Mouse (Mus musculus) cortical plate, adult 2 months (tissue): Measurements from ENCODE around the gene Btrc. TPM values are rescaled to one million over a fixed set of nuclear protein-coding genes. Genes with fewer than 3 reads are reported as not detected.

ENCODE experiments used
- H3K27ac ChIP-seq: fragments of 200-500 bp; 2 replicates; pipeline ENCODE4 v1.5.1; 2012; ENCODE audit warnings: low read length, control low read depth, inconsistent platforms; ENCODE audit not compliant: insufficient read depth
- H3K4me1 ChIP-seq: fragments of 200-500 bp; 2 replicates; pipeline ENCODE4 v1.6.1; 2011; ENCODE audit warnings: low read length; ENCODE audit not compliant: control insufficient read depth, insufficient read depth
- H3K4me3 ChIP-seq: fragments of 200-500 bp; 2 replicates; pipeline ENCODE4 v1.5.1; 2011; ENCODE audit warnings: mild to moderate bottlenecking, low read length, control low read depth; ENCODE audit not compliant: insufficient read depth
- CTCF ChIP-seq: fragments of 200-500 bp; IDR thresholded peaks from 2 replicates; pipeline ENCODE4 v1.5.1; 2011; ENCODE audit warnings: mild to moderate bottlenecking, control low read depth, low read length; ENCODE audit not compliant: insufficient read depth; ENCODE audit errors: extremely low read depth
- POLR2A ChIP-seq: fragments of 200-500 bp; IDR thresholded peaks from 2 replicates; pipeline ENCODE4 v1.6.1; 2011; ENCODE audit warnings: mild to moderate bottlenecking, low read length, control low read depth; ENCODE audit not compliant: insufficient read depth; ENCODE audit errors: extremely low read depth
- polyA plus RNA-seq: library from polyadenylated mRNA; depleted of rRNA; stranded (reverse); fragments of >200 nt; gene quantifications from 2 replicates; pipeline ENCODE4 v1.2.3, GENCODE M21; 2012

Btrc gene
- polyA plus RNA-seq, 1 experiment, result 70.8 TPM

DNA sequence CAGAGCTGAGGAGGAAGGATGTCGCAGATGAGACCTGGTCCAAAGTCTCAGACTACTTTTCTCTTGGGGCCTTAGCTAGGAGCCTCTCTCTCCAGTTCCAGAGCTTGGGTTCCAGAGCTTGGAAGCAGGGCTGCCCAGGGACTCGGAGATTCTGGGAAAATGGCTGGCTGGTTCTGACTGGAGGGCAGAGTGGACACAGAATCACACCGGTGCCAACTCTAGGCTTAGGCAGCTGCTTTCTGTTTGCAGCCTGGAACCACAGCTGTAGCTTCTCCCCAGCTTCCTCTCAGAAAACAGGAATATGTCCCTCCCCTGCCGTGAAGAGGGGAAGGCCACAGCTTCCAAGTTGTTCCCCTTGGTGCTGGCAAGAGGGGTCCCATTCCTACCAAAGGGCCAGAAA lies 186.4 kb downstream of the Btrc start:
- Histone ChIP-seq H3K4me1 (no peaks in the 10 kb centered on the region), H3K27ac (no peak overlapping the region), H3K4me3 (no peak overlapping the region)
- TF ChIP-seq POLR2A (no peak), CTCF (no peak)

DNA sequence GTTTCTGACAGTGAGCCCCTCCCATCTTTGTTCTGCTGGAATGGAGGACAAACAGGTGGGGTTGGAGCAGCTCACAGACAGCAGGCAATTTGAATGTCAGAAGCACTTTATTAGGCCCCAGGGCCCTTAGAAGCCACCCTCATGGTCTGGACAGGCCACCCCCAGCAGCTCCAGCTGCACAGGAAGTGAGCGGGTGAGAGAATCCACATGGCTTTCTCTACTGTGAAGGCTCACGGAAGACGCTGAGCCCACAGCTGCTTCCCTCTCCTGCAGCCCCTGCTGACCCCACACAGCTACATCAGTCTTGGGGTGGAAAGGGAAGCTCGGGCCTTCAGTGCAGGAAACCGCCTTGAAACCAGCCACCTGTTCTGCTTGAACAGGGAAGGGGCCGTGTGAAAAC lies 188.7 kb downstream of the Btrc start:
- H3K27ac ChIP-seq, result no peak overlapping the region
- no peaks in the 10 kb centered on the region for H3K4me1 ChIP-seq
- no peak overlapping the region for H3K4me3 ChIP-seq
- no peak for TF ChIP-seq CTCF
- TF ChIP-seq POLR2A, result no peak

DNA sequence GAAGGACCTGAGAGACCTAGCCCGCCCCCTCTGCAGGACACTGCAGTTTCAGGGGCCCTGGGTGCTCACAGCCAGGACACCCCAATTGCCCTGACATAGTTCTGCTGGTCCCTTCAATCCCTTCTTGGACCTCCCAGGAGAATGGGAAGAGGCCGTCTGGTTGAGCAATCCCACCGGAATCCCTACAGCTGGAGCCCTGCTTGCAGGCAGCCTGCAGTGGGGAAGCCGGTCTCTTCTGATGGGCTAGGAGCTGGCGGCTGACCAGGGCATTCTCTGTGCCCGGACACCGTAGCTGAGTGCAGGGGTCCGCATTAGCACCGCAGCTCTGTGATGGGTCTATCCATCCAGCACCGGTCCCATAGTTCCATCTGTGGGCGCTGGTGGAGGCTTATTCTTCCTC lies 190.6 kb downstream of the Btrc start:
- no peak overlapping the region for H3K27ac ChIP-seq
- H3K4me3 ChIP-seq, result no peak overlapping the region
- no peak for TF ChIP-seq POLR2A
- TF ChIP-seq CTCF, result no peak
- no peaks in the 10 kb centered on the region for H3K4me1 ChIP-seq

DNA sequence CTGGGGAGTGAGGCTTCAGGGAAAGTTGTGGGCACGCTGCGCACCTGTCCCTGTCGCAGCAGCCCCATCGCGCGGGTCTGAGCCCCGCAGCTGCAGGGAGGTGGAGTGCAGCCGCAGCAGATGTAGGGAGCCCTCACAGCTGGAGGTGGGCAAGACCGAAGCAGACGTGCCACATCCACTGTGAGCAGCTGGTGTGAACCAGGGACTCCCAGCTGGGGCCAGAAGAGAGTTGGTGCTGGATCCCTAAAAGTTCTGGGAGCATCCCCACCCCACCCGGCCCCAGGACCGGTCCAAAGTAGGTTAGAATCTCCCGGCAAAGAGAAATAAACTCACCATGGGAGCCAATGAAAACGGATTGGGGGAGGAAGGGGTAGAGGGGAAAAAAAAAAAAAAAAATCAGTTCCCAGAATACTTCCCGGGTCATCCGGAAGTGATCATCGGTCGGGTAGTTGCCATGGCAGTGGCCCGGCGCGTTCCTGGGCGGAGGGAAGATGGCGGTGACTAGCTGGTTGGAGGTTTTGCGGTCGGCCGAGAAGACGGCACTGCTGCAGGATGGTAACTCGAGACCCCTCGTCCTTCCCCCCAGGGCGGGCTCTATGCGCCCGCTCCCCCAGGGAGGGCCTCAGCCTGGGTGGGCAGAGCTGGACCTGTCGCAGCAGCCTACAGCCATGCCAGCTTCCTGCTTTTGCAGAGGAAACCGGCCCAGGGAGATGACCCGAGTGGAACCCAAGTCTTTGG lies 196.8 kb downstream of the Btrc start, which contains the start of the genes Poll and Gm17018:
Poll (minus strand) TSS at position 379 of the 738 bp plus-strand sequence.
Gm17018 (plus strand) TSS at position 463 of the 738 bp plus-strand sequence.
- Histone ChIP-seq H3K4me1 (0 out of 2 replicates have a peak, but pooled peaks cover 2% of the 10 kb centered on the region), H3K27ac (no peak within 1 kb of the TSS), H3K4me3 (peak within 1 kb of the TSS; percentile 82)
- TF ChIP-seq POLR2A, result peak; percentile 83
- no peak for TF ChIP-seq CTCF

DNA sequence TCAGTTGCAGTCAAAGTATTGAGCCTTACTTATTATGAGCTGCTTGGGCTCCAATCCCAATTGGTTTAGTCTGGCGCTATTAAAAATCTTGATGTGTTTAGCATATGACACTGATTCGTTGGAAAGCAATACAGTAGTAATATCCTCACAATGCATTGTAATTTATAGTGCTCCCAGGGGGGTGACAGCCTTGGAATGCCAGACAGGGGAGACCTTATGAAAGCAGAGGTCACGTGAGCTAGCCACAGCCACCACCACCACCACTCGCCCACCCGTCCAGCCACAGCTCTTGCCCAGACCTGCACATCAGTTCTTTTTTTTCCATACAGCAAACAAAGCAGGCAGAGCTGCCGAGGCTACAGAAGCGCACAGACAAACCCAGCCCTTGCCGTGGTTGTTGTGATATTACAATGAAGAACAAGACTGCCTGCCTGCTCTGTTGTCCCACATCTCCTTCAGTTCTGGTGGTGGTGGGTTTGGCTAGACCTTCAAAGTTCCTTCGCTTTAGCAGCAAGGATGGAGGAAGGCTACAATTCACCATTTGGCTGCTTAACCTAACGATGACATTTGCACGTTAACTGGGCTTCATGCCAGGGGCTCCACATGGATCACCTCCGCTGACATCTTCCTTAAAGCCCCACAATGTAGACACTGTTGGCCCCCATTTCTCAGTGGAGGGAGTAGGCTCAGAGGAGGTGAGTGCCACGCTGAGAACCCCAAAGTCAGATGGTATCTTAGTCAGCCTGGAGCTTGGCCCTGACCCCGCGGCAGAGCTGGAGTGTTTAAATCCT lies 202.6 kb downstream of the Btrc start:
- TF ChIP-seq CTCF, result no peak
- no peak for TF ChIP-seq POLR2A
- Histone ChIP-seq H3K27ac (no peak overlapping the region), H3K4me1 (no peaks in the 10 kb centered on the region), H3K4me3 (no peak overlapping the region)

DNA sequence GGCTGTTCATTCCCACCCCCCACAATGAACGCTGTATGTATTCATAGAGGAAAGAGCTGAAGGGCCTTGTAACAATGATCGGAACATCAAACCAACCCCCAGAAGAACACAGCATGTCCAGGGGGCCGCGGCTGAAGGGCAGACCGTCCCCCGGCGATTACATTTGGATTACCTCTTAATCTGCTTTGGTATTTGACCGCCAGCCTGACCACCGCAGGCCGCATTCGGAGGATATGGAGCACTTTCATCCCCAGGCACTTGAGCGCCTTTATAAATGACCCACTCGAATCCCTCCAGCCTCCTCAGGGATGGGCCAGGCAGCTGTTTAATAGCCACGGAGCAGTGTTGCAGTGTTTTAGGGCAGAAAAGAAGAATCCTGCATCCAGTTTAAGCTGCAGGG lies 203.8 kb downstream of the Btrc start:
- Histone ChIP-seq H3K27ac (no peak overlapping the region), H3K4me1 (no peaks in the 10 kb centered on the region), H3K4me3 (no peak overlapping the region)
- TF ChIP-seq POLR2A (no peak), CTCF (no peak)

DNA sequence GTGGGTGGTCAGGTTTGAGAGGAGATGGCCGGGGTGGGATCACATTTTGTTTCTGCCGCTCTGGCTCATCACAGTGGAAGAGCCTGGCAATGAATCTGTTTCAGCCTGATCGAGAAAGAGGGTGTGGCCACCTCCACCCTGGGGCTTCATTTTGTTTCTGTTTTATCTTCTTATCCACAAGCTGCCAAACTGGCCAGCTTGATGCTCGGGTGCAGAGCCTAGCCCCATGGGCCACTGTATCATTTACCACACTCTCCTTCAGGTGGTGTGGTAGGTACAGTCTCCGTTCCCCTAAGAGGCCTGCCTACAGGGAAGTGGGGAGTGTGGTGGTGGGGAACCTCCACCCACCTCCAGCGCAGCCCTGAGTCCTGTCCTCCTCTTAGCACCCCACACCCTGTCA lies 209.5 kb downstream of the Btrc start:
- H3K4me3 ChIP-seq, result no peak overlapping the region
- no peak for TF ChIP-seq CTCF
- TF ChIP-seq POLR2A, result no peak
- H3K27ac ChIP-seq, result no peak overlapping the region
- peaks cover 2% of the 10 kb centered on the region; the same call in 1 of the 2 replicates for H3K4me1 ChIP-seq

DNA sequence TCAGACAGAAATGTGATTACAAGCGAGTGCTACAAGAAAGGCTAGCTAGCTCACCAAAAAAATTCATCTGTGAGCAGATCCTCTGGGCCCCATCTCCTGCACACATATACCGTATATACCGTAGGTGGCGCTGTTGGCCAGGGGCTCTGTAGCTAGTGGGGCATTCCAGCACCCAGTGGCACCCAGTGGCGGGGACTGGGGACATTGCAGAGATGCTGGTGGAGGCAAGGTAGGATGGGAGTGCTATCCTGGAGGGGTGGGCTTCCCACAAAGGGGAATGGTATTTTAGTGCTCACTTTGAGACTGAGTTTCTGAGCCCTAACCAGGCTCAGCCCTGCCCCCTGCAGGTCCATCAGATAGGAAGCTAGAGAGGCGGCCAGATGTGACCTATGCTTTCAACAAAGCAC lies 210.3 kb downstream of the Btrc start:
- H3K4me1 ChIP-seq, result peaks cover 2% of the 10 kb centered on the region; the same call in 1 of the 2 replicates
- H3K27ac ChIP-seq, result no peak overlapping the region
- TF ChIP-seq CTCF (peak; percentile 82), POLR2A (no peak)
- H3K4me3 ChIP-seq, result no peak overlapping the region

DNA sequence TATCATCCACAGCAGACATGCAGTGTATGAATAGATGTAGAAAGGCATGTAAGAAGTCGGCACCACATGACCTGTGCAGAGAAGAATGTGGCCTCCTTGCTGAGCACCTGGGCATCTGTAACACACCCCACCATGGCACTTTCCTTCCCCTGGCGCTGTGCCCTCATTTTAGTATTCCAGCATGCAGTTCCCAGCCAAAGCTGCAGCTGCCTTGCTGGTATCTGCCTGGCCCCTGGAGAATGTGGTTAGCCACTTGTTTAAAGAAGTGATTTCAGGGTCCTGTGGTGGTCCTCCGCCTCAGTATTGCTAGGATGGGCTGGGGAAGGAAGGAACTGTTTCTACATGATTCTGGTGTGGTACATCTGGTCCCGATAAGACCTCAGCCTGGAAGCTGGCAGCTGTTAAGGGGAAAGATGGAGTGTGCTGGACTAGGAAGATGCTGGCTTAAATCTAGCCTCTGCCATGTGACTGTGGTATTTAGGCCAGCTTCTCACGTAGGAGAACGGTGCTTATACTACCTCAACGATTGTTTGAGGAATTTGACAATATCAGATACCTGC lies 210.9 kb downstream of the Btrc start:
- peaks cover 2% of the 10 kb centered on the region; the same call in 1 of the 2 replicates for H3K4me1 ChIP-seq
- TF ChIP-seq CTCF (no peak), POLR2A (no peak)
- no peak overlapping the region for H3K4me3 ChIP-seq
- no peak overlapping the region for H3K27ac ChIP-seq
